16 mouse cellular contexts compared by ENCODE assay signal in genomic region chr4:82483298-82483697, GRCm38 (mm10).
DNase-seq lines count a peak whose midpoint lies in the region; ATAC-seq and TF ChIP-seq lines count a peak whose summit lies in the region.
"Had no signal": no experiment of that assay in that cellular context is flagged by ENCODE, and none has a peak within 500 bp of the region (broad histone marks: within the 10 kb centered on the region; RNA-seq: fewer than 3 reads in every experiment).

No protein-coding gene starts in this region.

- no peaks in the 10 kb centered on the region for H3K9me3 ChIP-seq in lung, embryonic 14.5 days (ENCODE audit: low read depth, low read length)
- no peaks in the 10 kb centered on the region for H3K9me3 ChIP-seq in heart, embryonic 12.5 days (replicated peaks)
- no peaks in the 10 kb centered on the region for H3K9me3 ChIP-seq in stomach, embryonic 15.5 days
- no peaks in the 10 kb centered on the region for H3K9me3 ChIP-seq in midbrain, postnatal 0 days (ENCODE audit: low read length)
- H3K9me3 ChIP-seq: hindbrain, embryonic 13.5 days; limb, embryonic 15.5 days had no signal

- no peak for TF ChIP-seq CTCF in gastrocnemius, adult 2 months (IDR thresholded peaks at IDR 0.05)
- no peak for TF ChIP-seq CTCF in lung, embryonic 14.5 days (IDR thresholded peaks at IDR 0.05; ENCODE audit: low read depth)
- no peak for TF ChIP-seq CTCF in midbrain, postnatal 0 days (IDR thresholded peaks at IDR 0.05)

- H3K36me3 ChIP-seq in lung, embryonic 14.5 days (ENCODE audit: insufficient read depth) = peaks cover 49% of the 10 kb centered on the region
- H3K36me3 ChIP-seq in heart, embryonic 12.5 days = peaks cover 36% of the 10 kb centered on the region
- H3K36me3 ChIP-seq in stomach, embryonic 15.5 days = peaks cover 12% of the 10 kb centered on the region; the same call in 1 of the 2 replicates
- H3K36me3 ChIP-seq in midbrain, postnatal 0 days (ENCODE audit: insufficient read depth, low read length) = no peaks in the 10 kb centered on the region

- intact Hi-C loops in gastrocnemius, adult 2 months (cut with DNase I) = no loop called here

- peak overlapping the region; percentile 23; the same call in 1 of the 2 replicates for H3K4me2 ChIP-seq in lung, embryonic 14.5 days
- H3K4me2 ChIP-seq in heart, embryonic 12.5 days = peak overlapping the region; percentile 60
- H3K4me2 ChIP-seq in stomach, embryonic 15.5 days = peak overlapping the region; percentile 13
- no peak overlapping the region; the same call in 1 of the 2 replicates for H3K4me2 ChIP-seq in midbrain, postnatal 0 days (ENCODE audit: low read depth, low read length, poor library complexity, severe bottlenecking)
- H3K4me2 ChIP-seq: hindbrain, embryonic 13.5 days; limb, embryonic 15.5 days had no signal

- no peak for ATAC-seq in lung, embryonic 14.5 days (ENCODE audit: insufficient read depth)
- no peak for ATAC-seq in heart, embryonic 12.5 days (ENCODE audit: insufficient number of reproducible peaks, low FRiP score)
- no peak for ATAC-seq in stomach, embryonic 15.5 days (ENCODE audit: insufficient read depth, low FRiP score, low read depth)
- ATAC-seq in inflammation-experienced regulatory T-cells, adult 6 months = no peak
- no peak for ATAC-seq in midbrain, postnatal 0 days (ENCODE audit: low FRiP score)
- ATAC-seq: CD4-positive, CD25-positive, alpha-beta regulatory T cell, adult 4 months had no signal

- DNase-seq in gastrocnemius, adult 2 months = no peak
- no peak for DNase-seq in gastrocnemius, postnatal 10 days
- no peak for DNase-seq in lung, embryonic 14.5 days
- DNase-seq in lung, adult 18-20 months = no peak
- DNase-seq in midbrain, postnatal 0 days (ENCODE audit: low spot score) = no peak
- DNase-seq: cerebellum, adult 18-20 months; kidney, postnatal 25 days; right cerebral cortex, postnatal 14 days; thymus, postnatal 4 days had no signal

- peak overlapping the region; percentile 85 for H3K27ac ChIP-seq in gastrocnemius, adult 2 months
- H3K27ac ChIP-seq in lung, embryonic 14.5 days (ENCODE audit: low read depth) = peak overlapping the region; percentile 56; the same call in 1 of the 2 replicates
- peak overlapping the region; percentile 80 for H3K27ac ChIP-seq in heart, embryonic 12.5 days (ENCODE audit: poor library complexity, severe bottlenecking)
- H3K27ac ChIP-seq in stomach, embryonic 15.5 days = peak overlapping the region; percentile 40
- H3K27ac ChIP-seq in midbrain, postnatal 0 days (ENCODE audit: low read depth, low read length) = no peak overlapping the region
- H3K27ac ChIP-seq: hindbrain, embryonic 13.5 days; limb, embryonic 15.5 days had no signal

- H3K4me3 ChIP-seq in gastrocnemius, adult 2 months = peak overlapping the region; percentile 63
- H3K4me3 ChIP-seq in lung, embryonic 14.5 days (ENCODE audit: low read depth, low read length) = no peak overlapping the region
- H3K4me3 ChIP-seq in heart, embryonic 12.5 days = no peak overlapping the region
- H3K4me3 ChIP-seq in stomach, embryonic 15.5 days (replicated peaks) = no peak overlapping the region
- H3K4me3 ChIP-seq in midbrain, postnatal 0 days (ENCODE audit: low read depth, low read length) = no peak overlapping the region
- H3K4me3 ChIP-seq: erythroblast, embryonic 14.5 days; hindbrain, embryonic 13.5 days; limb, embryonic 15.5 days had no signal

- H3K9ac ChIP-seq in lung, embryonic 14.5 days = no peak overlapping the region
- no peak overlapping the region for H3K9ac ChIP-seq in heart, embryonic 12.5 days
- no peak overlapping the region for H3K9ac ChIP-seq in stomach, embryonic 15.5 days
- H3K9ac ChIP-seq in midbrain, postnatal 0 days (replicated peaks; ENCODE audit: low read length, poor library complexity, severe bottlenecking) = no peak overlapping the region
- H3K9ac ChIP-seq: hindbrain, embryonic 13.5 days; limb, embryonic 15.5 days had no signal

- WGBS in lung, embryonic 14.5 days = 50% methylated on average over 6 of the region's 6 CpGs
- 36% methylated on average over 6 of the region's 6 CpGs for WGBS in heart, embryonic 12.5 days
- 36% methylated on average over 6 of the region's 6 CpGs for WGBS in stomach, embryonic 15.5 days
- WGBS in midbrain, postnatal 0 days = 60% methylated on average over 6 of the region's 6 CpGs

- peaks cover 14% of the 10 kb centered on the region; the same call in 1 of the 2 replicates for H3K4me1 ChIP-seq in lung, embryonic 14.5 days (ENCODE audit: insufficient read depth)
- peaks cover 51% of the 10 kb centered on the region for H3K4me1 ChIP-seq in heart, embryonic 12.5 days (replicated peaks)
- H3K4me1 ChIP-seq in stomach, embryonic 15.5 days = 0 out of 2 replicates have a peak, but pooled peaks cover 4% of the 10 kb centered on the region
- no peaks in the 10 kb centered on the region for H3K4me1 ChIP-seq in midbrain, postnatal 0 days (ENCODE audit: insufficient read depth, low read length)

- no peaks in the 10 kb centered on the region for H3K27me3 ChIP-seq in lung, embryonic 14.5 days (ENCODE audit: insufficient read depth, low read length)
- no peaks in the 10 kb centered on the region for H3K27me3 ChIP-seq in heart, embryonic 12.5 days (replicated peaks)
- no peaks in the 10 kb centered on the region for H3K27me3 ChIP-seq in stomach, embryonic 15.5 days (replicated peaks)
- no peaks in the 10 kb centered on the region for H3K27me3 ChIP-seq in midbrain, postnatal 0 days (ENCODE audit: insufficient read depth, low read length)
- H3K27me3 ChIP-seq: hindbrain, embryonic 13.5 days; limb, embryonic 15.5 days had no signal
